Mouse (Mus musculus): Measurements from ENCODE around the gene Esf1.
"Not testable (repeated sequence)": the region's sequence is repeated elsewhere in the genome, so short reads cannot be mapped to it uniquely, and the experiment has no call there.

Gene Esf1

GRCm38 (mm10) chr2:140093433-140093832 lies 76.9 kb downstream of the Esf1 start:
- no peak for DNase-seq

GRCm38 (mm10) chr2:140084245-140084644 lies 86.1 kb downstream of the Esf1 start:
- DNase-seq: no peak

GRCm38 (mm10) chr2:140080747-140081577 lies 89.4 kb downstream of the Esf1 start:
- DNase-seq: no peak

- not testable (repeated sequence) for DNase-seq
Observed at GRCm38 (mm10) chr2:140079284-140079683, 91.1 kb downstream of the Esf1 start.

- DNase-seq: no peak
Observed at GRCm38 (mm10) chr2:140078600-140079280, 91.6 kb downstream of the Esf1 start.

GRCm38 (mm10) chr2:140077476-140077875 lies 92.9 kb downstream of the Esf1 start:
- no peak for DNase-seq

- DNase-seq: no peak
Observed at GRCm38 (mm10) chr2:140075150-140075549, 95.2 kb downstream of the Esf1 start.
